Mouse (Mus musculus) liver (tissue): ENCODE data around the gene Tifa.

Experiments used
- DNase-seq: peaks from one replicate; pipeline ENCODE4 v3.0.0-alpha.2; 2020; ENCODE audit warnings: mixed read lengths

Gene Tifa

GRCm38 (mm10) chr3:127871575-127871974 is 82.0 kb downstream of the Tifa start:
- DNase-seq, result no peak

DNA sequence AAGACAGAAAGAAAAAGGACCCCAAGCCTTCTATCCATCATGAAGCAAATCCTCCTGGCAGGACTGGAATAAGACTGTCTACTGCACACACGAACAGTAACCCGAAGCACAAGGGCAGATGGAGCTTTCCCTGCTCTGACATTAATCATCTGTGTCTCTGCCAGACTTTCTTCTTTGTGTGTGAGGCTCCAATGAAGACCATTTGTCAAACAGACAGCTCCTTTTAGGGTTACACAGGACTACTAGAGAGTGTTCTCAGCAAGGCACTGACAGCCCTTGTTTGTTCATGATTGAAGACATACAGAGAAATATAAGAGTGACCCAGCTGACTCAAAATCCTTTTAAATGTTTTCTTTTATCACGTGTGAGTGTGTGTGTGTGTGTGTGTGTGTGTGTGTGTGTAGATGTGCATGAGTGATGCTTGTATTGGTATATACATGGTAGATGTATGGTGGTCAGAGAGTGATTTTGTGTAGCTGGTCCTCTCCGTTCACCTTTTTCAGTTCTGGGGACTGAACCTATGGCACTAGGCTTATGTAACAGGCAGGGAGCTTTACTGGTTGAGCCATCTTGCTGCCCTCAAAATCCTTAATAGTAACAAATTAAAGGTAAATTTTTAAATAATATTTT is 84.8 kb downstream of the Tifa start:
- DNase-seq, result no peak

- DNase-seq, result no peak
Measured at GRCm38 (mm10) chr3:127875059-127875458, 85.5 kb downstream of the Tifa start.

- no peak for DNase-seq
Measured at GRCm38 (mm10) chr3:127875509-127875908, 85.9 kb downstream of the Tifa start.

DNA sequence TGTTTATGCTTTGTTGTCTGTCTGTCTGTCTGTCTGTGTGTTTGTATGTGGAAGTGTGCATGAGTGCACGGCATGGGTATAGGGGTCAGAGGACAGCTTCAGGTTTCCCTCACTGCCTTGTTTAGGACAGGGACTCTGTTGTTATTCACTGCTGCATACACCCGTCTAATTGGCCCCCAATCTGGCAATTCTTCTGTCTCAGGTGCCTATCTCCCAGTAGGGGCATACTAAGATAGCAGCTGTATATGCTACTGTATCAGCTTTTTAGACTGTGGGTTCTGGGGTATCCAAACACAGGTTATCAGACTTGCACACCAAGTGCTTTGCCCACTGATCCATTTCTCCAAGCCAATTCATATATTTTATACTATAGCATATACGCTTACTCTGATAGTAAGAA is 90.4 kb downstream of the Tifa start:
- no peak for DNase-seq

- DNase-seq, result no peak
Measured at GRCm38 (mm10) chr3:127881684-127882083, 92.1 kb downstream of the Tifa start.
